Mouse (Mus musculus) thymus, postnatal 4 days (tissue): ENCODE measurements around the gene Btrc.

Experiments used
- DNase-seq: peaks from one replicate; pipeline ENCODE4 v3.0.0; 2021

Gene Btrc

GRCm38 (mm10) chr19:45577141-45577750 lies 213.7 kb downstream of the Btrc start:
- DNase-seq: peak; percentile 74

GRCm38 (mm10) chr19:45578976-45579375 lies 215.4 kb downstream of the Btrc start:
- DNase-seq: peak; percentile 39

GRCm38 (mm10) chr19:45579416-45579815 lies 215.9 kb downstream of the Btrc start:
- DNase-seq: no peak
